Mouse (Mus musculus): ENCODE results near the gene Plekha5.

Gene Plekha5

GRCm38 (mm10) chr6:140423846-140424200, at the start of gene Plekha5:
Gene Plekha5 (plus strand): TSS chr6:140424054.
- DNase-seq (ENCODE audit: low spot score in 2 of 2), result peak; percentile 21 to 34

GRCm38 (mm10) chr6:140375671-140376070, 48.2 kb upstream of the Plekha5 start:
- no peak for DNase-seq (ENCODE audit: low spot score in 2 of 2)

GRCm38 (mm10) chr6:140380588-140380987, 43.3 kb upstream of the Plekha5 start:
- DNase-seq (ENCODE audit: low spot score in 2 of 2), result no peak

DNA sequence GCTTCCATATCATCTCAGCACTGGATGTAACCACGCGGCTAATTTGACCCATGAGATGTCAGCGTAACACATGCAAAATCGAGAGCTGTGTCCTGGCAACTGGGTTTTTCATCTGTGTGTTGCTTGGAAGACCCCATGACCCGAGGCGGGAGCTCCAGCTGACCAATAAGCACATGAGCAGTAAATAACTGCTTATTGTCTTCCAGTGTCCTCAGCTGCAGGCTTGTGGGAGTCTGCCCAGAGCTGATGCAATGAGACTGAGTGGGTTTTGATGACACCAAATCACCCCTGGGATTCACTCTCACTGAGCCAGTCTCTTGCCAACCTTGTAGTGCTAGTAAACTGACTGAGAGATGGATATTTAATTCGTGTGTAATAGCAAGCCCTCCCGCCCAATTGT, 42.7 kb upstream of the Plekha5 start:
- no peak for DNase-seq (ENCODE audit: low spot score in 2 of 2)

DNA sequence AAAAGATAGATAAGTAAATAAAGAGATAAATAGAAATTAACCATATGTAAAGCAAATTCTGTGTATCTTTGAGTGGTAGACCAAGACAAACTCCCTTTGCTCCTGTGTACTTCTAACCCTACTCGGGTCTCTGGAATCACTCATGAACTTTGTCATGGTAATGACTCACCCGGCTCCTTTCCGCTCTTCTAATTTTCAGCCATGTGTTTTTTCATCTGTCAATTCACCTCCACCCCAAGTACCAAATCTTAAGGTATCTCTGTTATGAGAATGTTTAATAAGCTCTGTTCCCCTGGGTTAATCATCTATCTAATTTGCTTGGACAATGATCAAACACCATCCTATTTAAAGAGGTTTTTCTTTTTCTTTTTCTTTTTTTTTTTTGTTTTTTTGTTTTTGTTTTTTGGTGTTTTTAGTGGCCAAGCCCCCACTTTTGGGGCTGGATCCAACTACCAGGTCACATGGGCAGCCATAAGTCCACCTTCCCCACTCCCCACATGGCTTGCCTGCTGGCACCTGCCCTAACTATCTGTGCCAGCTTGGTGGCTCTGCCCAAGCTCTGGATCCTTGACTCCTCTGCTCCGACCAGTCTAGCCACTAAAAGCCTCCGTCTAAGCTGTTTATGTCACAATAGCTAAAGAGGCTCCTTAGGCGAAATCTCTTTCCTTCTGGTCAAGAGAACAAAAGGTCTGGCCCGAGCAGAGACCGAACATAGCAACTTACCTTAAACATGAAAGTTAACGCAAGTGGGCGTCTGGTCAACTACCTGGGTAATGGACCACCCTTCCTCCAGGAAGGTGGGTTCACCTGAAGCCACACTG, 40.1 kb upstream of the Plekha5 start:
- DNase-seq (ENCODE audit: low spot score in 2 of 2), result no peak

GRCm38 (mm10) chr6:140396687-140397086, 27.2 kb upstream of the Plekha5 start:
- no peak for DNase-seq (ENCODE audit: low spot score in 2 of 2)

- DNase-seq (ENCODE audit: low spot score in 2 of 2), result no peak
These were observed 21.0 kb upstream of the Plekha5 start for GRCm38 (mm10) chr6:140402766-140403310.

DNA sequence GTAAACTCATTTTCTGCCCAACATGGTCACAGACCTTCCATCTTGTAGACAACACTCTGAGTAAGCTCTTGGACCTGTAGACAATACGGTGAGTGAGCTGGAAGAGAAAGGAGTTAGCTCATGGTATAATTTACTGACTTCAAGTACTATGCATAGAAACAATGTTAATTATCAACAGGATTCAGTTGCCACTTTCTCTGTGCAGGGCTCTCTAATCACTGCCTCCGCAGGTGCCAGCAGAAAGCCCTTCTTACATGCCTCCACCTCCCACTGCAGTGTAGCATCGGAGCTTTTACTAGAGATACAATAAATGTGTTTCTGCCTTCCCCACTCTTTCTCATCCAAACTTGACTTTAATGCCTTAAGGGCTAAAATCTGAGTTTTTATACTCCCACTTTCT, 11.9 kb upstream of the Plekha5 start:
- no peak for DNase-seq (ENCODE audit: low spot score in 2 of 2)

DNA sequence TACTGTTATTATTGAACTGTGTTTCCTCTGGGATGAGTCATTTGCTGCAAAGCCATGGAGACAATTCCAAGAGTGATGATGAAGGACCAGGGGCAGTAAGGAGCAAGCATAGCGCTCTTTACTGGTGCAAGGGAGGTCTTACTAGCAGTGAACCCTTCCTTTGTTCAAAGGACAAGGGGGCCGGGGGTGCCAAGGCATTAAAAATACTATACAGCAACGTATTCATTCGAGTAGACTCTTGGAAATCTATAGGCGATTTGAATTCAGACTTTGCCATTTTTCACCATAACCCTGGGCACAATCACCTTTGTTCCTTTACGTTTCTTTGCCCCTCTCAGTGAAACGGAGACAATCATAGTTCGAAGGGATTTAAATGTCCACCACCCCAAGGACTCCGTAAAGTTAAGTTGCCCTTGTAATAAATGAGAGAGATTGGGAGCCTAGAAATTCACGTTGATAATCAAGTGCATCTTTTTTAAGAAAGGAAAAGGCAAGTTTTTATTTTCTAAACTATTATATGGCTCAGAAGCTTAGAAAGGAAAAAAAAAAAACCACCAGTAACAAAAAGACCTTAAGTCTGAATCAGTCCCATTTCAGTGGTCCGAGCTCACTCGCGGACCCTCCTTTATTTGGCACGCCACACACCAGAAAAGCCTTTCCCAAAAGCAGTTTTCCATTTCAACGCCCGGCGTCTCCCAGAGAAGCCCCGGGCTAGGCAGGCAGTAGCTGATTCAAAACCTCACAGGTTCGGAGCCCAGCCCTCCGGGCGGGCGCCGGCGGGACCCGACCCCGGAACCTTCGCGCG, 611 bp upstream of the Plekha5 start:
- peak in 1 of 2 experiments; percentile 17 for DNase-seq (ENCODE audit: low spot score in 2 of 2)

DNA sequence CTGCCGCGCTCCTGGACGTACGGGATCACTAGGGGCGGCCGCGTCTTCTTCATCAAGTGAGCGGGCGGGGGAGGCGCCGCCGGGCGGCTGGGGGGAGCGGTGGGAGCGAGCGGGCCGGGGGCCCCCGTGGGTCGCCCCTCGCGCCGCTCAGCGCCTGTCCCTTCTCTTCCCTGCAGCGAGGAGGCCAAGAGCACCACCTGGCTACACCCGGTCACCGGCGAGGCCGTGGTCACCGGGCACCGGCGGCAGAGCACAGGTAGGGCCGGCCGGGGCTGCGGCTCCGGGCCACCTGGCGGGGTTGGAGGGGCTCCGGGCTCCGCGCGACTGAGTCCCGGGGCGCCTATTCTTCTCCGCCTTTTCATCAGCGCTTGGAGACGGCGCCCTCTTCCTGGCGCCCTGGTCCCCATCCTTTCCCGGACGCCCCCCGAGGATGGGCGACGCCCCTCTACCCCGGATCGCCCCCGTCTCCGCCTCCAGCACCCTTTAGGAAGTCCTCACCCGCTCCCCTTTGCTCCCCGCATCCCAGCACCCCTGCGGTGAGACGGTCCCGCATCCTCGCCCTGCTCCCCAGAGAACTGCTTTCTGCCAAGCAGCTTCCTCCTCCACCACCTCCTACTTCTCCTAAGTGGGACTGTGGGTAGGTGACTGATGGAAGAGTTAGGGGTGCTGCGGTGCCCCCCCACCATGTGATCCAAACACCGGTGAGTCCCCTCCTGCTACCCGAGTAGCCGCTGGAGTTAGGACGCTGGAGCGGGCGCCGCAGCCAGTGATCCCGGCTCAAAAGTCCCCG, 542 bp downstream of the Plekha5 start:
- DNase-seq (ENCODE audit: low spot score in 2 of 2), result peak; percentile 15 to 37

- peak in 1 of 2 experiments; percentile 20 for DNase-seq (ENCODE audit: low spot score in 2 of 2)
These were observed 1.1 kb downstream of the Plekha5 start for GRCm38 (mm10) chr6:140424991-140425361.

DNA sequence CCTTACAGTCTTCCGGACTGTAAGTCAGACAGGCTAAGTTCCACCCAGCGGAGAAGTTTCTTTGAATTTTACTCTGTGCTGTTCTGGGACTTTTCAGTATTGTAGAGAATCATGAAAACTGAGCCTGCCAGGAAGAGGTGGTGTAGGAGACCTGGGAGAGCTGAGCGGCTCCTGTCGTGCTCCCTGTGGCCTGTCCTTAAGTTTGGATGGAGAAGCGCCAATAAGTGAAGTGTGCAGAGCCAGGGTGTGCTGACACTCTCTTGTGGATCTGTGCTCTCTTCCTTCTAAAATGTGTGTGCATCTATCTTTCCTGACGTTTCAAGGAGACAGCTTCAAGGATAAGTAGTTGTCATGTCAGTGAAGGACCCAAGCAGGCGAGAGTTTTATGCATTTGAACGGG, 5.4 kb downstream of the Plekha5 start:
- DNase-seq (ENCODE audit: low spot score in 2 of 2), result no peak

GRCm38 (mm10) chr6:140432363-140432762, 8.5 kb downstream of the Plekha5 start:
- no peak for DNase-seq (ENCODE audit: low spot score in 2 of 2)

- no peak for DNase-seq (ENCODE audit: low spot score in 2 of 2)
These were observed 19.5 kb downstream of the Plekha5 start for GRCm38 (mm10) chr6:140443374-140443773.

GRCm38 (mm10) chr6:140444147-140444546, 20.3 kb downstream of the Plekha5 start:
- no peak for DNase-seq (ENCODE audit: low spot score in 2 of 2)

DNA sequence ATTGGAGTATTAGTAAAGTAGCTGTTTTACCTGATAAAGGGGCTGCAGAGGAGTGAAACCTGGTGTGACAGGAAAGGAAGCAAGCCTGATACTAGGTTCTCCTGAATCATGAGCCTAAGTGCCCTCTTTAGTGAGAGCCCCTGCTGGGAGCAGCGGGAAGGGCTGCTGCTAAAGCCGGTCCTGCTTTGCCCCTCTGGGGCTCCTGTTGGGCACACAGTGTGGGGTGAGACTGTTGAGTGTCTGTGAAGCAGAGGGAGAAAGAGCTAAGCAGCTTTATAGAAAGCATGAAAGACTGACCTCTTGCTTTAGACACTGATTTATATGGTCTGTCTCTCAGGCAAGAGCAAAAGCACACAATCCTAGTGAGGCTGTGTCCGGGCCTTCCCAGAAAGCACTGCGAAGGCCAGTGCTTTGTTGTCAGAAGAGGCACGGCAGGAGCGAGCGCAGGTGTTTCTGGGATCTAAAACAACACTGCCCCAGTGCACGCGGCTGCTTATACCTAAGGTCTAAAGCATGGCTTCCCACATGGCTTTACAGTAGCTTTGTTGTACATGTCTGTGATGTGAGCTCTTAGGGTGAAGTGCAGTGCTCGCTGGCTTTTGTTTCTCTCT, 21.1 kb downstream of the Plekha5 start:
- no peak for DNase-seq (ENCODE audit: low spot score in 2 of 2)

DNA sequence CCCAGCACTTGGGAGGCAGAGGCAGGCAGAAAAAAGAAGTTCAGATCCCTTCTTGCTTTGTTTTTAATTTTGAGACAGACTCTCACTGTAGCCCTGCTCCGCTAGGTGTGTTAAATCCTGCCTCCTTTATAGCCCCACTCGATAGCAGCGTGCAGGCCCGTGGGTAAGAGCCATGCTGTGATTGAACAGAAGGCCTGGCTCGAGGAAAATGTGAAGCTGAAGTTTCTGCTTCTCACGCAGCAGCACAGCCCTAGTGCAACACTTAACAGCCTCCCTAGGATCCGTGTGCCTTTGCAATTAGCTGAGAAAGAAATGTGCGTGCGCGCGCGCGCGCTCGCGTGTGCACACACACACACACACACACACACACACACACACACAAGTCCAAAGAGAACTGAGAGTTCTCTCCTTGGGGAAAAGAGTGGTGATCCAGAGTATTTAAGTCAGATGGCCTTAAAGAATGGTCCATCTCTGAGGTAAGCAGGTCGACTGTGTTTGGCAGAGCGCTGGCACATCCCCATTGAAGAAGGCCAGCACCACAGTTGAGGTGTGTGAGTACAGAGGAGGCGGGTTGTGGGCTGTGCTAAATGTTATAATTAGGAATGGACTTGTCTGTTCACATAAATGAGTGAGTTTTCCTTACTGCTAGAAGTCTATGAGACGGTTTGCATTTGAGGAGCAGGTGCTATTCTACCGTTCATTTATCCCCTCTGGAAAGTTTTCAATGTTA, 24.3 kb downstream of the Plekha5 start:
- no peak for DNase-seq (ENCODE audit: low spot score in 2 of 2)

DNA sequence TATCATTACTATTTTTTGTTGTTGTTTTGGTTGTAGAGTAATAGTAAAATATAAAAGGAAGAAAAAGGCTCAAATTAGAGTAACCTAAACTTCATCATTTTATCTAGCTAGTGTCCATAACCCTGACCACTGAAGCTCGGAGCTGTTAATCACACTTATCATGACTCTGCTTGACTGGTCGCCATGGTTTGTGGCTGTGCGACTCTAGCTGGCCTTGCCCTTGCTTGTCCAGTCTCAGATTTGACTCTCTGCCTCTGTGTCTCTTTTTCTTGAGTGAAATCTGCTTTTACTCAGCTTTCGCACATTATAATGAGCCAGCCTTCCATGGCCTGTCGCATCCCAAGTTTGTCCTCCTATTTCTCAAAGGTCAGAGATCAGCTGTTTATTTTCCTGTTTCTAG, 26.8 kb downstream of the Plekha5 start:
- no peak for DNase-seq (ENCODE audit: low spot score in 2 of 2)

DNA sequence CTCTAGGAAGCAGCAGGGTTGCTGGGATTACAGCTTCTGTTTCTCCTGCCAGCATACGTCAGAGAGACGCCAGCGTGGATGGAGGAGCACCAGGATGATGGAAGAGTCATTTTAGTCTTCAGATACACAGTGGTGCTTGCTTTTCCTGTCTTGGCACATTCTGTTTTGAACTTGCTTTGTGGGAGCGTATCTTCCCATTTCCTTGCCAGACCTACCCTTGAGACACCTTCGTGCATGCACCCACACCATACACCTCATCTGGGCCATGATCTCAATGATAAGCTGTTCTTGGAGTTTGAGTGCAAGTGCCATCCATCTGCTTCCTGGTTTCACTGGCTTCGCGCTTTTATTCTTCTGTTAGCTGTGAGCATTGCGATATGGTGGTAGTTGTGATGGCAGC, 28.9 kb downstream of the Plekha5 start:
- no peak for DNase-seq (ENCODE audit: low spot score in 2 of 2)

DNA sequence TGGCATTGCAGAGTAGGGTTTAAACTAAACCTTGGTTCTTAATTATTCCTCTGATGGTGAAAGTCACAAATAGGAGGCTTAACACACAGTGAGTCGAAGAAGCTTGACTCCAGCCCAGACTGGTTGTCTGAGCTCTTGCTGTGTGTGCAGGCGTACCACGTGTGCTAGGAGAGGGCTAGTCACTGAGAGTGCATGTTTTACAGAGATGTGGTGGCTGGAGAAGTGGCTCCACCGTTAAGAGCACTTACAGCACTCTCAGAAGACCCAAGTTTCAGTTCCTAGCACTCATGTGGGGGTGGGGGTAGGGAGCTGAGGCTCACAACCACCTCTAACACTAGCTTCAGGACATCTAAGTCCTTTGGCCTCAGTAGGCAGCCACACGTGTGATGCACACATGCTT, 29.6 kb downstream of the Plekha5 start:
- no peak for DNase-seq (ENCODE audit: low spot score in 2 of 2)

DNA sequence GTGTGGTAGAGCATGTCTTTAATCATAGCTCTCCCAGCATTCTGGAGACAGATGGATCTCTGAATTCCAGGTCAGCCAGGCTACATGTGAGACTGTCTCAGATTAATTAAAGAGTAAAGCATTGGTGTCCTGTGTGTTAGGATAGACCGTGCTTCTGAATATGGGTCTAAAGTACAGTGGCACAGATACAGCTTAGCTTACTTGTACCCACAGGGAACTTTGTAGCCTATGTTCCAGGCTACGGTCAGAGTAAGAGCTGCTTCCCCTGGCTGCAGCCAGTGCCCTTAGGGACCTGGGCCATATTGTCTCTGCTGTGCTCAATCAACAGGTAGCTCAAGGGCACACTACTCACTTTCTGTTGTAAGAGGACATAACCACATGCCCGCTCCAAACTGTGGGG, 30.5 kb downstream of the Plekha5 start:
- no peak for DNase-seq (ENCODE audit: low spot score in 2 of 2)
